Mouse (Mus musculus) cerebral cortex, adult 2 months (tissue): ENCODE data around the gene Gde1.

ENCODE experiments used
- WGBS: fragments of 180-500 bp; shearing (Covaris S2); methylation state at CpG from one replicate; pipeline ENCODE4 v1.1.7; 2018; 5-methylcytosine and 5-hydroxymethylcytosine counted together

The Gde1 gene

DNA sequence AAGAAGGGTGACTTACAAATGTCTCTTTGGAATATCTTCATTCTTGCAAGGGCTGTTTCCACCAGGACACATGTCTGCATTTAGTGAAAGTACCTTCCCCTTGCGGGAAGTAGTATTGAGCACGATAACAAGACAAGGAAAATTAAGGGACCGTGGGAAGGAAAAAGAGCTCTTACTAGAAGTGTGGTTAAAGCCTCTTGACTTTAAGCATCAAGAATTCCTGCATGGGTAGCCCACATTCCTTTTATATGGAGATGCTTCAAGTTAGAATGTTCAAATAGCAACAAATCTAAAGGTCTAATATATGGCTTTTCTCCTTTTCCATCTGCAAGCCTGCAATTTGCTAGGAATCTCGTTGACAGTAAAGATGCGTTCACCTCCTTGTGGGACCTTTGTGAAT lies 910 bp upstream of the Gde1 start:
- 89% methylated on average over 5 of the region's 5 CpGs for WGBS

DNA sequence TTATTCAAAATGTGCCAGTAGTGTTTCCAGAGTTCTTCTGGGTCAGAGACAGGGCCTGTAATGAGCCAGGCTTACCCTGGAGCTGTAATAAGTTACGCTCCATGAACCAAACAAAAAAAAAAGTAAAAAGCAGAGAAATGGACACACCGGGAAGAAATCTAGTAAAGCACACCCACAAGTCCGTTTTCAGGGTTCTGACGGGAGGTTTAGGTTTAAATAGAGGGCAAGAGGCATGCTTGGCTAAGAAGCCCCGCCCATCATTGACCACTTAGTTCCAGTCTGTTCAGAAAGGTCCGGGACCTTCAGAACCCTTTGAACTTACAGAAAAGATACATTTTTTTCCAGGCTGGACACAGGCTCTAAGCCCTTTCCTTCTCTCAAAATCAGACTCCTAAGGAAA lies 473 bp upstream of the Gde1 start:
- WGBS = 22% methylated on average over 6 of the region's 6 CpGs

DNA sequence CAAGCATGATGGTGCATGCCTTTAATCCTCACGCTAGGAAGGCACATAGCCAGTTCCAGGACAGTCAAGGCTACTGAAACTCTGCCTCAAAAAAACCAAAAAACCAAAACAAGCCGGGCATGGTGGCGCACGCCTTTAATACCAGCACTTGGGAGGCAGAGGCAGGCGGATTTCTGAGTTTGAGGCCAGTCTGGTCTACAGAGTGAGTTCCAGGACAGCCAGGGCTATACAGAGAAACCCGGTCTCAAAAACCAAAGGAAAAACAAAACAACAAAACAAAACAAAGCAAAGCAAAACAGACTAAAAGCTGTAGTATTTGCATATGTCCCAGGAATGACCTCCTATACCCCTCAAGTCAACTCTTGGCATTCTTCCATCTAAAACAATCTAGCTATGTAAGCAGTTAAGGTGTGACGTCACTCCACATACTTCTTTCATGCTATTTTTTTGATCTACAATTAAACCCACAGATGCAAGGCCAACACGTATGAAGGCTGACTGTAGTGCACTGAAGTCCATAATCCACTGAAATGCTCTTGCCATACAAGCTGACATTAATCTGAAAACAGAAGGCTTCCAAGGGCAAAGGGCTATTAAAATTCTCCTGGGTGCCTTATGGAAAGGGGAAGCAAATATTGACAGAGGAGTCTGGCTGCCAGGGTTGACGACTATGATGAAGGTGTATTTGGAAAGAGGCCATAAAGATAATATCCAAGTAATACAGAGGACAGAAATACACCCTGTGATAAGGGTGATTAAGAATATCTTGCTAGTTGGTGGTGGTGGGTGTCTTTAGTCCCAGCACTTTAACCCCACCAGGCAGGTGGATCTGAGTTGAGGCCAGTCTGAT lies 1.4 kb downstream of the Gde1 start:
- WGBS = 55% methylated on average over 9 of the region's 9 CpGs

DNA sequence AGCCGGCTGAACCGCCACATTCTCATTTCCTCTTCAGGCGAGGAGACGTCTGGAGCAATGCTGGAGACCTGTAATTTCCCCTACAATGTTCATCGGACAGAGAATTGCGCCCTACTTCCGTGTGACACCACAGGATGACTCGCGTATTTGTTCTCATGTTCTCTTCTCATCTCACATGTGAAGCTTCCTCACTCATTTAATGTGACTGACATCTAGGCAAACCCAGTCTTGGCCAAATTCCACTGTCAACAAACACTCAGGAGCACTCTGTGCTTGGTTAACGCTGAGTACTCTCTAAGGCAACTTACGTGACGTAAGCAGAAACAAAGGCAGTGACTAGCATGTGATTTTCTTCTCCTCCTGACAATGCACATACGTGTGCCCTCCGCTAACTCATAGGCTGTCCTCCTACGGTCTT lies 2.4 kb downstream of the Gde1 start:
- 63% methylated on average over 15 of the region's 15 CpGs for WGBS

DNA sequence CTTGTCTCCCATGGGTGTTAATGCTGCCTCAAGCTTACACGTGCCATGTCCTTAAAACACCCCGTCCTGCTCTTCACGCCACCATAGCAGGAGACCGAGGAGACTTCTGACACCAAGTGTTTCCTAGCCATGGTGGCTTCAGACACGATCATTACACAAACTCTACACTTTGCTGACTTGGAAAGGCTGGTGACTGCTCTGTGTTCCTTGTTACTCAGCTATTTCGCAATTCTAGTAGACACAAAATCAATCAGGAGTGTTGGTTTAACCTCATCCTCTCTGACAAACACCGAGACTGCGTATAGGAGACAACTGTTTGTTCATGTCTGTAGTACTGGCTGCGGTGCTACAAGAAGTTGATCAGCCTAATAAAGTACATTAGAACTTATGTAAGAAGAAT lies 6.7 kb downstream of the Gde1 start:
- WGBS = 86% methylated on average over 9 of the region's 9 CpGs

DNA sequence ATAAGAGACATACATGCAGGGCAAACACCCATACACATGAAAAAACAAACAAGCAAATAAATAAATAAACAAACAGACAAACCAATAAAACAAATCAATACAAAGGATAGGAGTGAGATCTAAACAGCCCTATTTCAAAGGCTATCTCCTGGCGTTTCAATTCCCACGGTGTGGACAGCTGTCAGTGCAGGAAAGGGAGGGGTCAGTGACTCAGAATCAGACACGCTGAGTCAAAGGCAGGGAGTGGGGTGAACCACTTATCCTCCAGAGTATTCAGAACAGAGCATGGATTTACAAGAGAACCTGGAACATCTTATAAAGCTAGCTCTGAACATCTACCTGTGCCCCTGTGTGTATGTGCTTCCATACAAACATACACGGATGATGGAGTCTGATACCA lies 8.4 kb downstream of the Gde1 start:
- WGBS = 52% methylated on average over 4 of the region's 4 CpGs

DNA sequence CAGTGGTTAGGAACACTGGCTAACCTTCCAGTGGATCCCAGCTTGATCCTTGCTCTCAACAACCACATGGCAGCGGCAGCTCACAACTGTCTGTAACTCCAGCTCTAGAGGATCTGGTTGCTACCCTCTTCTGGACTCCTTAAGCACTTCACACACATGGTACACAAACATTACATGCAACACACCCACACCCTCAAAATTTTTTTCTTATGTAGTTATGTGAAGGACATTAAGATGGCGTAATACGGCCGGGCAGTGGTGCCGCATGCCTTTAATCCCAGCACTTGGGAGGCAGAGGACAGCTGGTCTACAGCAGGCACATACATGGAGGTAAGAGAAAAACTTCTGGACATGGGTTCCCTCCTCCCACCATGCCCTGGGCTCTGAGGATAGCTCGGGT lies 9.4 kb downstream of the Gde1 start:
- 92% methylated on average over 6 of the region's 6 CpGs for WGBS

DNA sequence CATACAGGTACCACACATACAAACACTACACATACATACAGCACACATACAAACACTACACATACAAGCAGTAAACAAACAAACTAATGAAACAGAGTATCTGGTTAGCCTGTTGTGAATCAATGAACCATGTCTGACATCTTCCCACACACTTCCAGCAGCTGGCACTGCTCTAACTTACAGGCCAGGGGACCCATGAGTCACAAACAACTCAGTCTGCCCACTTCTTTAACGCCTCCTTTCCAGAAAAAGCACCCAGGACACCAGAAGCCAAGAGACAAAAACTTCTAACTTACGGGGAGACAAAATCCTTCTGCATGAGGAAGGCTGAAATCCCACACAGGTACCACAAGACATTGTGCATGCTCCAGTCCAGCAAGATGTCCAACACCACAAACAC lies 14.3 kb downstream of the Gde1 start:
- 34% methylated on average over 2 of the region's 2 CpGs for WGBS

DNA sequence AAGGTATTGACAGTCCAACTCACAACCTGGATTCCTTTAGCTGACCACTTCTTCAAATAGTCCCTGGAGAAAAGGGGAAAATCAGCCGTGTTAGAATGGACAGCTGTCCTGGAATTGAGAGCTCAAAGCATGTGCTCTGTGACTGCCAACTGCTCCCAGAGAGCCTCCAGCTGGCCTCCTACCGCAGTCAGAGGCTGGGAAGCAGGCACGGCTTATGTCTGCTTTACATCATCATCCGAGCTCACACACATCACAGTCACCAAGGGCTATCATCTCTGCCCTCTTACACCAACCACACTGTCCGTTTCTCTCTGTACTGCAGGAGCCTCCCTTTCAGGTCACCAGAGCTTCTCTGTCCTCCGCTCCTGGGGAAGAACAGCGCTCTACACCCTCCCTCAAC lies 16.5 kb downstream of the Gde1 start:
- 57% methylated on average over 7 of the region's 7 CpGs for WGBS

DNA sequence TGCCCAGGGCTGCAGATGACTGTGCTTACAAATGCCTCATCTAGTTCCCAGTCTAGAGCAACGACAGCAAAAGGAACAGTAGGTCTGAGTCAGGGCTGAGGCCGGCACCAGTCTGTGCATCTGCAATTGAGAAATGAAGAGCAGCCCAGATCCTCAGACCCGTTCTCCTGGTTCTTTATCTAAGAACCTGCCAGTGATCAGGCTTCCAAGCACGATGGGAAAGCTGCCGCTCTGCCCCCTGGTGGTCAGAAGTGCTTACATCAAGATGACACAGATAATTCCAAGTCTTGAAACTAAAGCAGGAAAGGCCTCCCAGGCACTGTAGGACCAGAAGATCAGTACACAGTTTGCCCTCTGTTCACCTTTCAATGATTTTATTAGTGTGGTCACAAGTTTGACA lies 17.4 kb downstream of the Gde1 start:
- 5% methylated on average over 5 of the region's 5 CpGs for WGBS

DNA sequence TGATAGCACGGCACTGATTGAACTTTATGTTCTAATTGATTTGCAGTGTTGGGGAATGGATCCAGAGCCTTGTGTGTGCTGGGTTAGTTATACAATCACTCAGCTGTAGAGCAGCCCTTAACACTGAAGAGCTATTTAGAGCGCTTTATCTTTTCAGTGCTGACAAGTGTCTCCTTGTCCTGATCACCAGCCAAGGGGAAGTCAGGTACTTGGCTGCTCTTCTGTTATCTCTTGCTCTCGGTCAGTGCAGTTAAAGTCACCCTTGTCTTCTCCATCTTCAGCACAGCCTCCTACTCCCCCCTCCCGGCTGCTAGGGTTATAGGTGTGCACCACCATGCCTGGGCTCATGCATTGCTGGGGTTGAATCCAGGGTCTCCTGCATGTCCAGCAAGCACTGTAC lies 28.8 kb downstream of the Gde1 start:
- WGBS = 73% methylated on average over 4 of the region's 4 CpGs

DNA sequence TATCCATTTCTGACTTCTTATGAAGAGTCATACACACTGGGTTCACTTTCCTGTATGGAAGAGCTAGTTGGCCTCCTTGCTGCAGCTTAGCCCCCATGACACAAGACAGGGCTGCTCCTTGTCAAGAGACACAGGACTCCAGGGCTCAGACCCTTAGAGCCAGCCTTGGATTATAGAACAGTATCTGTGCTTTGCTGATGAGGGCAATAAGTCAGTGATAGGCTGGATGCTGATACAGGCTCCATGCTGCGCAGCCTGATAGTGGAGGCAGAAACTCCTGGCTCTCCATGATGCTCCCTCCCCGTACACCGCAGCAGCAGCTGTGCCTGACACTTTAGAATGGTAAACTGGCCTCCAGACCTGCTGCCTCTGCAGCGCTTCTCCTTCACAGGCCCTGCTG lies 35.4 kb downstream of the Gde1 start:
- 87% methylated on average over 4 of the region's 4 CpGs for WGBS

DNA sequence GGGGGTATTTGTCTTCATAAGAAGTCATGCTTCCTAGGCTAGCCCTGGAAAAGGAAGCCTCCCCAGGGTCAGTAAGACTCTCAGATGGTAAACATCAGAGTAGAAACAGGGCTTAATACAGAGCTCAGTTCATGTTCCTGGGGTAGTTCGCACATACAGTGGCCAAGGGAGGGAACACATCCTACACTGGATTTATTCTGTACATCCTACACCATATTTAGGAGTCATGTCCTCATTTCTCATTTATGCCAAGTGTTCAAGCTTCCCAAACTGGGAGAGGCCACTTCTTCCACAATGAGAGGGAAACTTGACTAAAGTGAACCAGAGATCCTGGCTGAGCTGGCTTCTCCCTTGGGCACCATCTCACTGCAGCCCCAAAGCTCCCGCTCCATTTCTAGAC lies 37.8 kb downstream of the Gde1 start:
- 86% methylated on average over 2 of the region's 2 CpGs for WGBS

DNA sequence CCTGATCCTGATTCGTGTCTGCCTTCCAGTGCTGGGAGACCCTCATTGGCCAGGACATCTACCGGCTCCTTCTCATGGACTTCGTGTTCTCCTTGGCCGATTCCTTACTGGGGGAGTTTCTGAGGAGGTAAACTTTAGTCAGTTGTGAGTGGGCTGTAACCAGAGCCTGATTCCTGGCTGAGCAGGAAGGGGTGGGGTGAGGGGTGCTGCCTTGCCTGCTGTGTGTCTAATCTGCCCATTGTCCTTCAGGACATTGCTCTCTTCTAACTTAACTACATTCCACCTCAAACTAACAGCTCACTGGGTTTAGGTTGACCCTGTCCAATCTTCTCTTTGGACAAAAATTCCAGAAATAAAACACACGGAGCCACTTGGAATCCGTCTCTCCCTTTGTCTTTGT lies 48.8 kb downstream of the Gde1 start:
- WGBS = 45% methylated on average over 6 of the region's 6 CpGs

DNA sequence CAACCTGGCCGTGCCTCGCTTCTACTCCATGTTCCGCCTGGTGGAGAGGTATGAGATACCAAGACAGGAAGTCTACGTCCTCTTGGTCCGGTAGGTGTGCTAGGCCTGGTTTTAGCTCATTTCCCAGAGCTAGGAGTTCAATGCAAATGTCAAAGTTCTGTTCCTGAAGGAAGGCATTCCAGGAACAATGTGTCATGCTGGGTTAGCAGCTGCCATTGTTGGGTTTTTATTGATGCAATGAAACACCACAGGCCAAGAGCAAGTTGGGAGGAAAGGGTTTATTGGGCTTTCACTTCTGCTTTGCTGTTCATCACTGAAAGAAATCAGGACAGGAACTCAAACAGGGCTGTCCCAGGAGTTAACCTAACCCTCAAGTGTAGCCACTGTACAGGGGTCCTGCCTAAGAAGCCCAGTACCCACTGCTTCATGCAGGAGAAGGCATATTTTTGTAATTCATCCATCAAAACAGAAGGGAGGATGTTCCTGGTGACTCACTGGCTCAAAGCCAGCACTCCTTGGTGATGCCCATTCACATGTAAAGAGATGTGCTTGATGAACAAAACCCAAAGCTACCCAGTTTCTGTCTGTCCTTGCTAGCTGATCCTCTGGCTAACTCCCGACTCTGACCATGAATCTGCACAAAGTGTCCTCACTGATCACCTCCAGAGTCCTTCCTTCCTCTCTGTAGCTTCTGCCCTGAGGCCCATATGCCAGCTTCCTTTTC lies 52.8 kb downstream of the Gde1 start:
- WGBS = 81% methylated on average over 6 of the region's 6 CpGs

DNA sequence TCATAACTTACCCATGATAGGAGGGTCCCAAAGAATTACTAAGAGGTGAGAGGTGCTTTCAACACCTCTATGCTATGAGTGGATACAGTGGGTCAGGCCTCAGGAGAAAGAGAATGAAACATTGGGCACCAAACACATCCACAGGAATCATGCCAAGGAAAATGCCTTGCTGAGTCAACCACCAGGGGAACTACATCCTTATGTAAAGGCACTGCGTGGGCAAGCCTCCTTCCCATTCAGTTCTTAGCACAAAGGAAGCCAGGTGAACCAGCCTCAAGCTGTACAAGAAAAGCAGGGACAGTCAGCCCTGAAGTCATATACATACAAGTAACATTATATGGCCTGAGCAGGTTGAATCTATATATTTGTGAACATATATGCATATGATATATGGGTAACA lies 54.7 kb downstream of the Gde1 start:
- 56% methylated on average over 1 of the region's 1 CpGs for WGBS

DNA sequence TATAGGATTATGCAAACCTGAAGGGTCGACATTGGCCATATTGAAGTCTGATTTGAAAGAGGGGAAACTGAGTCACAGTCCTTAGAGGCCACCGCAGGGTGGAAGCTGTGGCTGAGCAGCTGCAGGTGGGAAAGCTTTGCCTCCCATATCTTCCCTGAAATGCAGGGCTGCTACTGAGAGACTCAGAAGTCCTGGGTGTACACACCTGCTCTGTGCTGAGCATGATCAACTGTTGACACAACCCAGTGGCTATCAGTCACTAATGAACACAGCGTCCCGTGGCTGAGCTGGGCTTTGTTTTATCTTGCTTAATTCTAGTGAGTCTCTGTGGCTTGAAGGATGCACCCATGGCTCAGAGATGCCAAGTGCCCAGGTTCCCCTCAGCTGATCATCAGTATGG lies 55.5 kb downstream of the Gde1 start:
- 86% methylated on average over 4 of the region's 4 CpGs for WGBS

DNA sequence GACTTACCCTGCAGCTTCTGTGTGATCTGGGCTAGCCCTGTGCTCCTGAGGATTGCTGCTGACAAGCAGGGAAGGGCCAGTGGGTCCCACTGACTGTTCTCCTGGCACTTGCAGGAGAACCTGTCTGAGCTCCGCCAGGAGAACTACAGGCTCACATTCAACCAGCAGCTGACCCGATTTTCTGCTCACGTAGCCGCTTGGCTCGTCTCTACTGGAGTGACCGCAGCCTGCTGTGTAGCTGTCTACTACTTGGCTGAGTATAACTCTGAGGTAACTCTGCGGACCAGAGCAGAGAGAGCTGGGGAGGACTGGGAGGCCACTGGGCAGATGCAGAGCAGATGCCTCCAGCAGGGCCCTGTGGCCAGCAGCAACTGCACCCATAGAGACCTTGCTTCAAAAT lies 56.2 kb downstream of the Gde1 start:
- WGBS = 54% methylated on average over 7 of the region's 7 CpGs

DNA sequence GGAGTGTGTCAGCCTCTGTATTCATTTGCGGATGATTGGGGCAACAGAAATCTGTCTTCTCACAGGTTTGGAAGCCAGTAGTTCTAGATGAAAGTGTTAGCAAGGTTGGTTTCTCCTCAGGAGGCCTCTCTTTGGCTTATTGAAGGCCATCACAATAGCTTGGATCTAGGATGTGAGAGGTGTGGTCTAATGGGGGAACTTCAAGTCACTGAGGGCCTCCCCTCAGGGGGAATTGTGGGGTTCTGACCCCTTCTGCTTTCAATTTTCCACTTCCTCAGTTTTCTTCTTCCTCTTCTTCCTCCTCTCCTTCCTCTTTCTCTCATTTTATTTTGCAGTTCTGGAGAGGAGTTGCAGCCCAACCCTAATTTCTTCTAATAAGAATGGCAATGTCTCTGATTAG lies 59.3 kb downstream of the Gde1 start:
- WGBS = 89% methylated on average over 1 of the region's 1 CpGs
